Mouse (Mus musculus): ENCODE results near the gene Coro6.
A peak's percentile ranks its signal among the peaks of the same experiment; 100 is the strongest.

Gene Coro6

GRCm38 (mm10) chr11:77493512-77494343, 31.5 kb downstream of the Coro6 start, which contains the start of gene Git1:
Gene Git1 (plus strand): TSS chr11:77493562.
- peak; percentile 66 to 70 for DNase-seq (ENCODE audit: low spot score in 2 of 2)

GRCm38 (mm10) chr11:77494344-77494676, 32.1 kb downstream of the Coro6 start:
- DNase-seq (ENCODE audit: low spot score in 2 of 2), result no peak

- DNase-seq (ENCODE audit: low spot score in 2 of 2), result no peak
Observed at GRCm38 (mm10) chr11:77494782-77495181, 32.6 kb downstream of the Coro6 start.

- DNase-seq (ENCODE audit: low spot score in 2 of 2), result no peak
Observed at GRCm38 (mm10) chr11:77495507-77495906, 33.3 kb downstream of the Coro6 start.

GRCm38 (mm10) chr11:77497341-77497756, 35.1 kb downstream of the Coro6 start:
- DNase-seq (ENCODE audit: low spot score in 2 of 2), result no peak

GRCm38 (mm10) chr11:77497851-77498250, 35.6 kb downstream of the Coro6 start:
- DNase-seq (ENCODE audit: low spot score in 2 of 2), result no peak

GRCm38 (mm10) chr11:77498261-77499139, 36.3 kb downstream of the Coro6 start:
- no peak for DNase-seq (ENCODE audit: low spot score in 2 of 2)

GRCm38 (mm10) chr11:77499354-77499753, 37.1 kb downstream of the Coro6 start:
- no peak for DNase-seq (ENCODE audit: low spot score in 2 of 2)

- DNase-seq (ENCODE audit: low spot score in 2 of 2), result peak in 1 of 2 experiments; percentile 74
Observed at GRCm38 (mm10) chr11:77500361-77501325, 38.4 kb downstream of the Coro6 start.

- DNase-seq (ENCODE audit: low spot score in 2 of 2), result peak in 1 of 2 experiments; percentile 84
Observed at GRCm38 (mm10) chr11:77501392-77501791, 39.2 kb downstream of the Coro6 start.

GRCm38 (mm10) chr11:77501971-77502370, 39.8 kb downstream of the Coro6 start:
- DNase-seq (ENCODE audit: low spot score in 2 of 2), result no peak

- DNase-seq (ENCODE audit: low spot score in 2 of 2), result no peak
Observed at GRCm38 (mm10) chr11:77502481-77502880, 40.3 kb downstream of the Coro6 start.

GRCm38 (mm10) chr11:77503511-77503910, 41.3 kb downstream of the Coro6 start:
- no peak for DNase-seq (ENCODE audit: low spot score in 2 of 2)

- no peak for DNase-seq (ENCODE audit: low spot score in 2 of 2)
Observed at GRCm38 (mm10) chr11:77504377-77504776, 42.2 kb downstream of the Coro6 start.

- DNase-seq (ENCODE audit: low spot score in 2 of 2), result no peak
Observed at GRCm38 (mm10) chr11:77505291-77505980, 43.2 kb downstream of the Coro6 start.

- DNase-seq (ENCODE audit: low spot score in 2 of 2), result no peak
Observed at GRCm38 (mm10) chr11:77506273-77506672, 44.1 kb downstream of the Coro6 start.

GRCm38 (mm10) chr11:77506941-77507340, 44.7 kb downstream of the Coro6 start:
- no peak for DNase-seq (ENCODE audit: low spot score in 2 of 2)

- DNase-seq (ENCODE audit: low spot score in 2 of 2), result no peak
Observed at GRCm38 (mm10) chr11:77507426-77507825, 45.2 kb downstream of the Coro6 start.

- DNase-seq (ENCODE audit: low spot score in 2 of 2), result peak in 1 of 2 experiments; percentile 86
Observed at GRCm38 (mm10) chr11:77508068-77509021, 46.1 kb downstream of the Coro6 start.

GRCm38 (mm10) chr11:77511336-77511735, 49.1 kb downstream of the Coro6 start:
- DNase-seq (ENCODE audit: low spot score in 2 of 2), result no peak
